Mouse (Mus musculus) embryonic fibroblast, embryonic 13.5 days (primary cell): ENCODE results near the gene 1700016C15Rik. TPM values are rescaled to one million over a fixed set of nuclear protein-coding genes. Genes with fewer than 3 reads are reported as not detected.

Source experiments
- H3K27ac ChIP-seq: 2 replicates; pipeline ENCODE4 v1.5.1; 2012; ENCODE audit warnings: low read length, control low read depth, inconsistent platforms; ENCODE audit not compliant: insufficient read depth
- H3K4me1 ChIP-seq: 2 replicates; pipeline ENCODE4 v1.6.1; 2011; ENCODE audit warnings: low read length; ENCODE audit not compliant: control insufficient read depth, insufficient read depth
- H3K4me3 ChIP-seq: 2 replicates; pipeline ENCODE4 v1.5.1; 2011; ENCODE audit warnings: mild to moderate bottlenecking, control low read depth, low read length; ENCODE audit not compliant: insufficient read depth
- CTCF ChIP-seq: IDR thresholded peaks from 2 replicates; pipeline ENCODE4 v1.5.1; 2011; ENCODE audit warnings: mild to moderate bottlenecking, control low read depth, low read length, moderate library complexity, borderline replicate concordance; ENCODE audit not compliant: insufficient read depth
- POLR2A ChIP-seq: IDR thresholded peaks from 2 replicates; pipeline ENCODE4 v1.6.1; 2011; ENCODE audit warnings: low read depth, mild to moderate bottlenecking, control low read depth, low read length, moderate library complexity
- polyA plus RNA-seq: library from polyadenylated mRNA; stranded (reverse); fragments of >200 nt; gene quantifications from 2 replicates; pipeline ENCODE4 v1.2.4, GENCODE M21; 2011; ENCODE audit warnings: low read depth; ENCODE audit not compliant: missing spikeins, insufficient read length

The 1700016C15Rik gene
- polyA plus RNA-seq, result not detected in 2 replicates

DNA sequence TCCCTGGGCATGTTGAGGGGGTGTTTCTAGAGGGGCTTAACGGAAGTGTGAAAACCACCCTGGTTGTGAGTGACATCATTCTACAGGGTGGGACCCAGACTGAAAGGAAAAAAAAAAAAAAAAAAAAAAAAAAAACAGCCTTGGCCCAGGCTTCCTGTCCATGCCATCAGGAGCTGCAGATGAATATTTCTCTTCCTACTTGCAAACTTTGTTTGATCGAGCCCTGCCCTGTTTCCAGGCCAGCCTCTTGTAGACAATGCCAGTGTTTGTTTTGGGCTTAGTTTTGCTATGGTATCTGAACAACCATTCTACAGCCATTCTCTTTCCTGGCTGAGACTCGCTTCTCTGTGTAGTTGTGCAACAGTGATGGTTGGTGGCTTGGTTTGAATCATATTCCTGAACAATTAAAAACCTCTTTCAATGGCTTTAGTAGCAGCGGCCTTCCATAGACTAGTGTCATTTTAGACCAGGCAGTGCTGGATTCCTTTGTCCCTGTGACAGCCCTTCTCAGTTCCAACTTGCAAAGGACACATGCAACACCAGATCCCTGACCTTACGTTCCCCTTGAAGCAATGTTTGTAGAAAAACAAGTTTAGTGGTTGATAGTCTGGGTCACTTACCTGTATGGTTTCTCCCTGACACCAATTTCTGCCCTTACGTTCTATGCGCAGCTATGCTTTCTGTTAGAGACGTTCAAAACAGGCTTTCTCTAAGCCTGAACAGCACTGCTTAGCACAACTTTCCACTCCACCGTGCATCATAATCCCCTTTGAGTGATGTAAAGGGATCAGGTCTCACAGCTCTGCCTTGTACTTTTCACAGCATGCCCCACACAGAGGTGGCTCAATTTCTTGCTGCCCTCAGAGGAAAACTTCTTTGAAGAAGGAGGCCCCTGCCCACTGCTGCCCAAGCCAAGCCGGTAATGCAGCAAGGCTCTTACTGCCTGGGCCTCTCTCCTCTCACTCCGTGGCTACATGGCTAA lies at the start of gene 1700016C15Rik:
1700016C15Rik (plus strand) TSS at position 772 of the 982 bp plus-strand sequence.
- H3K27ac ChIP-seq, result no peak within 1 kb of the TSS

DNA sequence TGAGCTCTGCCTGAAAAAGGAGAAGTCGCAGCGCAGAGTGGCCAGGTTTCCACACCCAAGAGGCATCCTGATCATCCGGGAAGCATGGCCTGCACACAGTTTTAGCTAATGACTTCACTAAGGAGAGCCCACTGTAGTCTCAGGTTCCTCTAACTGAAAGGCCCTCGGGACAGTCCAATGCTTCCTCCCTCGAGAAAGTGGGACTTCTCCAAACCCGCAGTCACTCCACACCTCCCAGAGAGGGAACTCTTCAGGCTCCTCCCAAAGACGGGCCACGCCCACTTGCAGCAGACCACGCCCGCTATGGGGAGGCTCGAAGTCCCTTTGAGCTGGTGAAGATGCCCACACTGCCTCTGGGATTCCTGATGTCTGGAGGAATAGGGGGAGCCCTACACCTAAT lies 48.4 kb upstream of the 1700016C15Rik start:
- H3K4me3 ChIP-seq, result no peak overlapping the region
- TF ChIP-seq POLR2A (no peak), CTCF (no peak)
- H3K27ac ChIP-seq, result no peak overlapping the region
- peaks cover 7% of the 10 kb centered on the region for H3K4me1 ChIP-seq

More for the DNA sequence above, at the start of gene 1700016C15Rik:
- Histone ChIP-seq H3K4me3 (no peak within 1 kb of the TSS), H3K4me1 (no peaks in the 10 kb centered on the region)
- no peak for TF ChIP-seq CTCF
- no peak for TF ChIP-seq POLR2A

DNA sequence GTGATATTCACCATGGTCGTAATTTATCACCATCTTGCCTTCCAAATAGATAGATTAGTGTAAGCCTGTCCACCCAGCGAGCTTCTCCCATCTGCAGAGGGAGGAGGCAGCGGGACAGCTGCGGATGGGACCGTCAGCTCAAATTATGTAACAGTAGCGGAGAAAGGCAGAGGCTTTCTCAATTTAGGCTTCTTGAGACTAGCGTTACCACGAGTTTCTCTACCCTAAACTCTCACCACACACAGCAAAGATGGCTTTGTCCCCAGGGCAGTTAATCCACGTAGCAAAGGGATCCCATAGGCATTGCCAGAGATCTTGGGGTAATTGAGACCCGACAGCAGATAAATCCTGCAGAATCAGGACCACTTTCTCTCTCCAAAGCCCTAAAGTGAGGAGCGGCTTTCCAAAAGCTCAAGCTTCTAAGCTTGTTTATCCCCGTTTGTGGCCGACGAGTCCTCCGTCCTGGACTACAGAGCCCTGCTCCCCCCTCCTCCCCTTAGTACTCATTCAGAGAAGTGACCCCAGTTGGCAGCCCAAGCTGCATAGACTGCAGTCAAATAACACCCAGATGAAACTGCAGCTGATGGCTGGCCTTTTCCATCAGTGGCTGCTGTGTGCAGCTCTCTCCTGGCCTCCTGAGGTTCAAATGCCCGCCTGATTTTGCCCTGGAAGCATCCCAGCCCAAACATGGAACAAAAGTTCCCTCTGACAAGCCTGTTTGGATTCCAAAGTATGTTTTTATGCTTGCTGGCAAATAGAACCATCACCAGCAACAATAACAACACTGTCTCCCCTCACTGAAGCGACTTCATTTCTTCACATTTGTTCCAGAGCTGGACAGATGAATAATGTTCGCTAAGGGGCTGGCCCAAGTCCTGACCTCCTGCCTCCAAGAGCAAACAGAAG lies 45.4 kb upstream of the 1700016C15Rik start:
- peaks cover 6% of the 10 kb centered on the region for H3K4me1 ChIP-seq
- H3K27ac ChIP-seq, result no peak overlapping the region
- H3K4me3 ChIP-seq, result no peak overlapping the region
- TF ChIP-seq POLR2A (no peak), CTCF (no peak)

GRCm38 (mm10) chr1:177684901-177685300 lies 44.7 kb upstream of the 1700016C15Rik start:
- Histone ChIP-seq H3K27ac (no peak overlapping the region), H3K4me3 (no peak overlapping the region), H3K4me1 (peaks cover 6% of the 10 kb centered on the region)
- TF ChIP-seq POLR2A (no peak), CTCF (no peak)

DNA sequence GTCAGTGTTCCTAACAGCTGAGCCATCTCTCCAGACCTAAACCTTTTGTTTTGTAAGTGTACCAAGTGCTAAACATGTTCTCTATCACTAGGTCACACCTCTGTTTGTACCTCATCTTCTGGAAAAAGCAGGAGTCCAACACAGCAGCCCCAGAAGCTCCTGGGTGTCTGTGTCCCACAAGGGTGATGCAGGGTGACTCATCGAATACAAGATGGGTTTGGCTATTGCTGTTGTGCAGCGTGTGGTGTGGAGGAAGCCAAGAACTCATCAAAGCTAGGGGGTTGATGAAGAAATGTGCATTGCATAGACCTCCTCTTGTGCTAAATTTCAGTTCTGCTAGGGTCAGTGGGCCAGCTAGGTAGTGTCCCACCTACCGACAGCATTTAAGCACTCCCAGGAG lies 43.5 kb upstream of the 1700016C15Rik start:
- H3K27ac ChIP-seq, result no peak overlapping the region
- H3K4me3 ChIP-seq, result no peak overlapping the region
- TF ChIP-seq POLR2A (no peak), CTCF (no peak)
- peaks cover 6% of the 10 kb centered on the region for H3K4me1 ChIP-seq

GRCm38 (mm10) chr1:177686982-177687381 lies 42.6 kb upstream of the 1700016C15Rik start:
- Histone ChIP-seq H3K4me1 (peaks cover 6% of the 10 kb centered on the region), H3K27ac (no peak overlapping the region), H3K4me3 (no peak overlapping the region)
- TF ChIP-seq POLR2A (no peak), CTCF (no peak)

GRCm38 (mm10) chr1:177692491-177692890 lies 37.1 kb upstream of the 1700016C15Rik start:
- Histone ChIP-seq H3K4me3 (no peak overlapping the region), H3K4me1 (no peaks in the 10 kb centered on the region), H3K27ac (no peak overlapping the region)
- TF ChIP-seq POLR2A, result no peak
- no peak for TF ChIP-seq CTCF

- no peak for TF ChIP-seq POLR2A
- no peak for TF ChIP-seq CTCF
- H3K4me1 ChIP-seq, result no peaks in the 10 kb centered on the region
- no peak overlapping the region for H3K4me3 ChIP-seq
These were observed 35.9 kb upstream of the 1700016C15Rik start for GRCm38 (mm10) chr1:177693486-177694252.

DNA sequence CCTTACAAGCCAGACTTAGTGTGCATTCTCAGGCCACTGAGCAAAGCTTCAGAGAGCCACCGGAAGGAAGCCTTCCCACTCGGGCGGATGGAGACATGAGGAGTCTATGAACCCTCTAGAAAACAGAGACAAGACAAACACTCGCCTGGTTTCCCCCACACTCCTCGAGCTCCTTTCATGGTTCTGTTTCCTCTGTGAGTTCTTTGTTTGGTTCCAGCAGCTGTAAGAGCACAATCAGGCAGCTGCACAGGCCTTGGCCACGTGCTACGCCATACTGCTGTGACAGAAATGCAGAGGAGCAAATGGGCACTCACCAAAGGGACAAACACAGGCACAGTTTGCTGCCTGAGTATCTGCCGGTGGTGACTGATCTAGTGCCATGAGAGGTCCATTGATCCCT lies 29.1 kb upstream of the 1700016C15Rik start:
- Histone ChIP-seq H3K4me3 (no peak overlapping the region), H3K27ac (no peak overlapping the region), H3K4me1 (peaks cover 9% of the 10 kb centered on the region)
- TF ChIP-seq CTCF (no peak), POLR2A (no peak)

More at GRCm38 (mm10) chr1:177693486-177694252, 35.9 kb upstream of the 1700016C15Rik start:
- H3K27ac ChIP-seq, result no peak overlapping the region
